Mouse (Mus musculus): ENCODE measurements around the gene Myh3. TPM values are rescaled to one million over a fixed set of nuclear protein-coding genes. Genes with fewer than 3 reads are reported as not detected.
A peak's percentile ranks its signal among the peaks of the same experiment; 100 is the strongest.

Myh3 gene
- polyA plus RNA-seq, 1 experiment, result 0.11 TPM

- TF ChIP-seq CTCF (IDR thresholded peaks at IDR 0.05; ENCODE audit: borderline replicate concordance, insufficient read depth, low read depth, low read length), result no peak
- TF ChIP-seq POLR2A (IDR thresholded peaks at IDR 0.05; ENCODE audit: borderline replicate concordance, insufficient read depth, low read length), result no peak
- 91% methylated on average over 10 of the region's 10 CpGs for WGBS
- Histone ChIP-seq H3K4me1 (ENCODE audit: control insufficient read depth, insufficient read depth, low read length) (peaks cover 15% of the 10 kb centered on the region), H3K27ac (ENCODE audit: insufficient read depth, low read length) (no peak overlapping the region), H3K27me3 (ENCODE audit: control insufficient read depth, insufficient read depth, low read length) (no peaks in the 10 kb centered on the region), H3K4me3 (replicated peaks; ENCODE audit: insufficient read depth, low read depth, low read length) (no peak overlapping the region)
- no peak for DNase-seq
Measured at GRCm38 (mm10) chr11:67106973-67107372, 28.9 kb downstream of the Myh3 start.

GRCm38 (mm10) chr11:67110168-67110948 lies 32.3 kb downstream of the Myh3 start:
- 5% methylated on average over 5 of the region's 5 CpGs for WGBS
- no peak overlapping the region for H3K27ac ChIP-seq (ENCODE audit: insufficient read depth, low read length)

GRCm38 (mm10) chr11:67112019-67112850 lies 34.1 kb downstream of the Myh3 start:
- H3K4me1 ChIP-seq (ENCODE audit: control insufficient read depth, insufficient read depth, low read length), result peaks cover 15% of the 10 kb centered on the region
- no peaks in the 10 kb centered on the region for H3K27me3 ChIP-seq (ENCODE audit: control insufficient read depth, insufficient read depth, low read length)
- WGBS, result 47% methylated on average over 11 of the region's 11 CpGs
- peak; percentile 33 to 58 for DNase-seq
- no peak overlapping the region for H3K27ac ChIP-seq (ENCODE audit: insufficient read depth, low read length)
- TF ChIP-seq POLR2A (IDR thresholded peaks at IDR 0.05; ENCODE audit: borderline replicate concordance, insufficient read depth, low read length) (no peak), CTCF (IDR thresholded peaks at IDR 0.05; ENCODE audit: borderline replicate concordance, insufficient read depth, low read depth, low read length) (peak; percentile 62; the same call in 1 of the 2 replicates)
- no peak overlapping the region for H3K4me3 ChIP-seq (replicated peaks; ENCODE audit: insufficient read depth, low read depth, low read length)

More at GRCm38 (mm10) chr11:67110168-67110948, 32.3 kb downstream of the Myh3 start:
- peaks cover 15% of the 10 kb centered on the region for H3K4me1 ChIP-seq (ENCODE audit: control insufficient read depth, insufficient read depth, low read length)
- TF ChIP-seq POLR2A (IDR thresholded peaks at IDR 0.05; ENCODE audit: borderline replicate concordance, insufficient read depth, low read length), result no peak
- peak; percentile 94 for TF ChIP-seq CTCF (IDR thresholded peaks at IDR 0.05; ENCODE audit: borderline replicate concordance, insufficient read depth, low read depth, low read length)
- DNase-seq, result peak; percentile 91
- H3K4me3 ChIP-seq (replicated peaks; ENCODE audit: insufficient read depth, low read depth, low read length), result no peak overlapping the region
- H3K27me3 ChIP-seq (ENCODE audit: control insufficient read depth, insufficient read depth, low read length), result no peaks in the 10 kb centered on the region

GRCm38 (mm10) chr11:67112851-67113202 lies 34.7 kb downstream of the Myh3 start:
- Histone ChIP-seq H3K4me3 (replicated peaks; ENCODE audit: insufficient read depth, low read depth, low read length) (no peak overlapping the region), H3K4me1 (ENCODE audit: control insufficient read depth, insufficient read depth, low read length) (peaks cover 15% of the 10 kb centered on the region), H3K27me3 (ENCODE audit: control insufficient read depth, insufficient read depth, low read length) (no peaks in the 10 kb centered on the region), H3K27ac (ENCODE audit: insufficient read depth, low read length) (no peak overlapping the region)
- TF ChIP-seq CTCF (IDR thresholded peaks at IDR 0.05; ENCODE audit: borderline replicate concordance, insufficient read depth, low read depth, low read length), result peak; percentile 90
- no peak for TF ChIP-seq POLR2A (IDR thresholded peaks at IDR 0.05; ENCODE audit: borderline replicate concordance, insufficient read depth, low read length)
- peak; percentile 53 to 78 for DNase-seq
- WGBS, result 40% methylated on average over 11 of the region's 11 CpGs

- DNase-seq, result no peak
- H3K27ac ChIP-seq (ENCODE audit: insufficient read depth, low read length), result no peak overlapping the region
- H3K27me3 ChIP-seq (ENCODE audit: control insufficient read depth, insufficient read depth, low read length), result no peaks in the 10 kb centered on the region
- 93% methylated on average over 6 of the region's 6 CpGs for WGBS
- H3K4me3 ChIP-seq (replicated peaks; ENCODE audit: insufficient read depth, low read depth, low read length), result no peak overlapping the region
- peaks cover 15% of the 10 kb centered on the region for H3K4me1 ChIP-seq (ENCODE audit: control insufficient read depth, insufficient read depth, low read length)
- no peak for TF ChIP-seq CTCF (IDR thresholded peaks at IDR 0.05; ENCODE audit: borderline replicate concordance, insufficient read depth, low read depth, low read length)
Measured at GRCm38 (mm10) chr11:67113381-67113780, 35.3 kb downstream of the Myh3 start.

GRCm38 (mm10) chr11:67114261-67114660 lies 36.2 kb downstream of the Myh3 start:
- no peaks in the 10 kb centered on the region for H3K27me3 ChIP-seq (ENCODE audit: control insufficient read depth, insufficient read depth, low read length)
- TF ChIP-seq CTCF (IDR thresholded peaks at IDR 0.05; ENCODE audit: borderline replicate concordance, insufficient read depth, low read depth, low read length), result no peak
- TF ChIP-seq POLR2A (IDR thresholded peaks at IDR 0.05; ENCODE audit: borderline replicate concordance, insufficient read depth, low read length), result no peak
- DNase-seq, result no peak
- H3K4me1 ChIP-seq (ENCODE audit: control insufficient read depth, insufficient read depth, low read length), result peaks cover 13% of the 10 kb centered on the region
- H3K4me3 ChIP-seq (replicated peaks; ENCODE audit: insufficient read depth, low read depth, low read length), result no peak overlapping the region
- no peak overlapping the region for H3K27ac ChIP-seq (ENCODE audit: insufficient read depth, low read length)
- WGBS, result 91% methylated on average over 5 of the region's 5 CpGs

- H3K4me1 ChIP-seq (ENCODE audit: control insufficient read depth, insufficient read depth, low read length), result peaks cover 8% of the 10 kb centered on the region
- 94% methylated on average over 12 of the region's 12 CpGs for WGBS
- DNase-seq, result no peak
- no peaks in the 10 kb centered on the region for H3K27me3 ChIP-seq (ENCODE audit: control insufficient read depth, insufficient read depth, low read length)
- no peak overlapping the region for H3K27ac ChIP-seq (ENCODE audit: insufficient read depth, low read length)
- no peak overlapping the region for H3K4me3 ChIP-seq (replicated peaks; ENCODE audit: insufficient read depth, low read depth, low read length)
- TF ChIP-seq POLR2A (IDR thresholded peaks at IDR 0.05; ENCODE audit: borderline replicate concordance, insufficient read depth, low read length) (no peak), CTCF (IDR thresholded peaks at IDR 0.05; ENCODE audit: borderline replicate concordance, insufficient read depth, low read depth, low read length) (no peak)
Measured at GRCm38 (mm10) chr11:67114901-67115300, 36.8 kb downstream of the Myh3 start.

Measured in cerebellum, adult 2 months (tissue).